1 mouse cellular context compared by ENCODE assay signal in the genomic region with DNA sequence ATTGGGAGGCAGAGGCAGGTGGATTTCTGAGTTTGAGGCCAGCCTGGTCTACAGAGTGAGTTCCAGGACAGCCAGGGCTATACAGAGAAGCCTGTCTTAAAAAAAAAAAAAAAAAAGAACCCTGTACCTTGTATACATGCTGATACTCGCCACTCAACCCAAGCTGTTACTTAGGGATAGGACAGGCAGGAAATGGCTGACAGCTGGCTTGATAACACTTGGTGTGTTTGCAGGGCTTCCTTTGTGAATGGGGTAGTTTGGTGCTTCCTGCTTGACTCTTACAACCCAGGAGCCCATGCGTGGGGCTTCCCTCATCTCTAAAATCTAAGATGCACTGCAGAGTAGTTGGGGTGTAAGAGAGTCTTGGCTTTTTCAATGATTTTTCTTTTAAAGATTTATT.
TF ChIP-seq lines count a peak whose summit lies in the region.

No protein-coding gene starts in this region.

TF ChIP-seq in MEL, 35 proteins besides CTCF, POLR2A, EP300 and RAD21 (continued from another document):
- TF ChIP-seq TAL1 (IDR thresholded peaks at IDR 0.05; ENCODE audit: low read length) (peak; percentile 95), HCFC1 (IDR thresholded peaks at IDR 0.05; ENCODE audit: low read depth, low read length) (peak; percentile 67), GABPA (IDR thresholded peaks at IDR 0.05; ENCODE audit: low read depth, low read length) (no peak), UBTF (IDR thresholded peaks at IDR 0.05; ENCODE audit: borderline replicate concordance, insufficient read depth, low read depth, low read length) (no peak), ZMIZ1 (IDR thresholded peaks at IDR 0.05; ENCODE audit: low read depth, low read length) (no peak)
TF ChIP-seq in MEL: peak in this region for 14.
